Mouse (Mus musculus): Measurements from ENCODE around the gene Fbxl8. TPM values are rescaled to one million over a fixed set of nuclear protein-coding genes. Genes with fewer than 3 reads are reported as not detected.
A peak's percentile ranks its signal among the peaks of the same experiment; 100 is the strongest.
"Not testable (repeated sequence)": the region's sequence is repeated elsewhere in the genome, so short reads cannot be mapped to it uniquely, and the experiment has no call there.

Fbxl8 gene
- polyA plus RNA-seq, 1 experiment from 2014 or later: 3.1 TPM

GRCm38 (mm10) chr8:105285514-105285913 lies 21.1 kb downstream of the Fbxl8 start:
- Histone ChIP-seq H3K36me3 (ENCODE audit: control insufficient read depth, insufficient read depth, low read length) (peaks cover 4% of the 10 kb centered on the region; the same call in 1 of the 2 replicates), H3K9me3 (ENCODE audit: control insufficient read depth, low read depth, low read length) (no peaks in the 10 kb centered on the region), H3K4me2 (replicated peaks; ENCODE audit: low read depth, low read length) (no peak overlapping the region), H3K27me3 (ENCODE audit: control insufficient read depth, insufficient read depth, low read length) (0 out of 2 replicates have a peak, but pooled peaks cover 3% of the 10 kb centered on the region), H3K4me3 (ENCODE audit: low read depth, low read length) (no peak overlapping the region), H3K27ac (ENCODE audit: low read length) (no peak overlapping the region), H3K4me1 (ENCODE audit: control insufficient read depth, insufficient read depth, low read length) (peaks cover 13% of the 10 kb centered on the region; the same call in 1 of the 2 replicates), H3K9ac (replicated peaks; ENCODE audit: low read depth, low read length) (no peak overlapping the region)
- 49% methylated on average over 12 of the region's 12 CpGs for WGBS
- ATAC-seq (ENCODE audit: insufficient number of reproducible peaks, insufficient read depth, low FRiP score, low read depth): no peak

- no peaks in the 10 kb centered on the region for H3K9me3 ChIP-seq (ENCODE audit: control insufficient read depth, low read depth, low read length)
- 83% methylated on average over 4 of the region's 4 CpGs for WGBS
- no peak for ATAC-seq (ENCODE audit: insufficient number of reproducible peaks, insufficient read depth, low FRiP score, low read depth)
Measured at GRCm38 (mm10) chr8:105286907-105287306, 22.5 kb downstream of the Fbxl8 start.

DNA sequence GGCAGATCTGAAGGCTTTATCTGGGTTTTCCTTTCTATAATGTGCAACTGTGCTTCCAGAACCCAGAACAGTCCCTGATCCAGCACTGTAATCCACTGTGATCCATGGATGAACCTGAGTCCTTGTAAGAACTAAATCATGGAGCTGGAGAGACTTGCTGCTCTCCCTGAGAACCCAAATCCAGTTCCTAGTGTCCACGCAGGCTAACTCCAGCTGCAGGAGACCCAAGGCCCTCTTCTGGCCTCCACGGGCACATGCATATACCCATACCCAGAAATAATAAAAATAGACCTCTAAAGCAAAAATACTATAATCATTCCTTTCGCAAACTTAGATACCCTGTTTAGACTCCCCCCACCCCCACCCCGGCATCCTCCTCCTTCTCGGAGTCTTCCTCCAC lies 23.8 kb downstream of the Fbxl8 start:
- Histone ChIP-seq H3K9ac (replicated peaks; ENCODE audit: low read depth, low read length) (no peak overlapping the region), H3K4me2 (replicated peaks; ENCODE audit: low read depth, low read length) (peak overlapping the region; percentile 87), H3K27me3 (ENCODE audit: control insufficient read depth, insufficient read depth, low read length) (0 out of 2 replicates have a peak, but pooled peaks cover 4% of the 10 kb centered on the region), H3K36me3 (ENCODE audit: control insufficient read depth, insufficient read depth, low read length) (peaks cover 4% of the 10 kb centered on the region; the same call in 1 of the 2 replicates), H3K27ac (ENCODE audit: low read length) (no peak overlapping the region), H3K9me3 (ENCODE audit: control insufficient read depth, low read depth, low read length) (no peaks in the 10 kb centered on the region), H3K4me3 (ENCODE audit: low read depth, low read length) (peak overlapping the region; percentile 41; the same call in 1 of the 2 replicates), H3K4me1 (ENCODE audit: control insufficient read depth, insufficient read depth, low read length) (peaks cover 14% of the 10 kb centered on the region; the same call in 1 of the 2 replicates)
- 77% methylated on average over 5 of the region's 5 CpGs for WGBS
- ATAC-seq (ENCODE audit: insufficient number of reproducible peaks, insufficient read depth, low FRiP score, low read depth): no peak

More at GRCm38 (mm10) chr8:105286907-105287306, 22.5 kb downstream of the Fbxl8 start:
- Histone ChIP-seq H3K4me2 (replicated peaks; ENCODE audit: low read depth, low read length) (no peak overlapping the region), H3K36me3 (ENCODE audit: control insufficient read depth, insufficient read depth, low read length) (peaks cover 4% of the 10 kb centered on the region; the same call in 1 of the 2 replicates), H3K27me3 (ENCODE audit: control insufficient read depth, insufficient read depth, low read length) (0 out of 2 replicates have a peak, but pooled peaks cover 4% of the 10 kb centered on the region), H3K9ac (replicated peaks; ENCODE audit: low read depth, low read length) (no peak overlapping the region), H3K4me1 (ENCODE audit: control insufficient read depth, insufficient read depth, low read length) (peaks cover 14% of the 10 kb centered on the region; the same call in 1 of the 2 replicates), H3K4me3 (ENCODE audit: low read depth, low read length) (no peak overlapping the region), H3K27ac (ENCODE audit: low read length) (no peak overlapping the region)

- Histone ChIP-seq H3K9me3 (ENCODE audit: control insufficient read depth, low read depth, low read length) (no peaks in the 10 kb centered on the region), H3K4me1 (ENCODE audit: control insufficient read depth, insufficient read depth, low read length) (peaks cover 14% of the 10 kb centered on the region; the same call in 1 of the 2 replicates), H3K36me3 (ENCODE audit: control insufficient read depth, insufficient read depth, low read length) (peaks cover 4% of the 10 kb centered on the region; the same call in 1 of the 2 replicates), H3K27ac (ENCODE audit: low read length) (peak overlapping the region; percentile 73), H3K27me3 (ENCODE audit: control insufficient read depth, insufficient read depth, low read length) (0 out of 2 replicates have a peak, but pooled peaks cover 4% of the 10 kb centered on the region), H3K4me3 (ENCODE audit: low read depth, low read length) (peak overlapping the region; percentile 41), H3K9ac (replicated peaks; ENCODE audit: low read depth, low read length) (peak overlapping the region; percentile 28; the same call in 1 of the 2 replicates), H3K4me2 (replicated peaks; ENCODE audit: low read depth, low read length) (peak overlapping the region; percentile 87)
- ATAC-seq (ENCODE audit: insufficient number of reproducible peaks, insufficient read depth, low FRiP score, low read depth): peak; percentile 93
- WGBS: under 1% methylated on average over 53 of the region's 53 CpGs
Measured at GRCm38 (mm10) chr8:105288958-105289732, 24.7 kb downstream of the Fbxl8 start.

- Histone ChIP-seq H3K4me1 (ENCODE audit: control insufficient read depth, insufficient read depth, low read length) (peaks cover 14% of the 10 kb centered on the region; the same call in 1 of the 2 replicates), H3K36me3 (ENCODE audit: control insufficient read depth, insufficient read depth, low read length) (peaks cover 3% of the 10 kb centered on the region; the same call in 1 of the 2 replicates), H3K27ac (ENCODE audit: low read length) (peak within 1 kb of the TSS; percentile 73), H3K27me3 (ENCODE audit: control insufficient read depth, insufficient read depth, low read length) (0 out of 2 replicates have a peak, but pooled peaks cover 4% of the 10 kb centered on the region), H3K9me3 (ENCODE audit: control insufficient read depth, low read depth, low read length) (no peaks in the 10 kb centered on the region), H3K4me2 (replicated peaks; ENCODE audit: low read depth, low read length) (peak within 1 kb of the TSS; percentile 87), H3K9ac (replicated peaks; ENCODE audit: low read depth, low read length) (peak within 1 kb of the TSS; percentile 28; the same call in 1 of the 2 replicates), H3K4me3 (ENCODE audit: low read depth, low read length) (peak within 1 kb of the TSS; percentile 41)
- no peak for ATAC-seq (ENCODE audit: insufficient number of reproducible peaks, insufficient read depth, low FRiP score, low read depth)
- WGBS: under 1% methylated on average over 41 of the region's 43 CpGs
Measured at GRCm38 (mm10) chr8:105289805-105290460, 25.5 kb downstream of the Fbxl8 start, which contains the start of gene 4931428F04Rik. Gene 4931428F04Rik (minus strand): TSS chr8:105289864.

GRCm38 (mm10) chr8:105290554-105291314 lies 26.3 kb downstream of the Fbxl8 start:
- H3K27ac ChIP-seq (ENCODE audit: low read length): no peak overlapping the region
- H3K9me3 ChIP-seq (ENCODE audit: control insufficient read depth, low read depth, low read length): no peaks in the 10 kb centered on the region
- 0 out of 2 replicates have a peak, but pooled peaks cover 4% of the 10 kb centered on the region for H3K27me3 ChIP-seq (ENCODE audit: control insufficient read depth, insufficient read depth, low read length)
- H3K4me3 ChIP-seq (ENCODE audit: low read depth, low read length): peak overlapping the region; percentile 41; the same call in 1 of the 2 replicates
- H3K9ac ChIP-seq (replicated peaks; ENCODE audit: low read depth, low read length): no peak overlapping the region
- no peak for ATAC-seq (ENCODE audit: insufficient number of reproducible peaks, insufficient read depth, low FRiP score, low read depth)
- no peaks in the 10 kb centered on the region for H3K36me3 ChIP-seq (ENCODE audit: control insufficient read depth, insufficient read depth, low read length)
- H3K4me2 ChIP-seq (replicated peaks; ENCODE audit: low read depth, low read length): peak overlapping the region; percentile 87; the same call in 1 of the 2 replicates
- H3K4me1 ChIP-seq (ENCODE audit: control insufficient read depth, insufficient read depth, low read length): peaks cover 14% of the 10 kb centered on the region; the same call in 1 of the 2 replicates
- WGBS: 8% methylated on average over 31 of the region's 31 CpGs

DNA sequence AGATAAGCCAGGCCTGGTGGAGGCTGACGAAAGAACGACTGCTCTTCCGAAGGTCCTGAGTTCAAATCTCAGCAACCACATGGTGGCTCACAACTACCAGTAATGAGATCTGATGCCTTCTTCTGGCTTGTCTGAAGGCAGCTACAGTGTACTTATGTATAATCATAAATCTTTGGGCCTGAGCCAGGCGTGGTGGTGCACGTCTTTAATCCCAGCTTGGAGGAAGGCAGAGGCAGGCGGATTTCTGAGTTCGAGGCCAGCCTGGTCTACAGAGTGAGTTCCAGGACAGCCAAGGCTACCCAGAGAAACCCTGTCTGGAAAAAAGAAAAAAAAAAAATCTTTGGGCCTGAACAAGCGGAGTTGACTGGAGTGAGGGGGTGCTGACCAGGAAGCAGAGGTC lies 26.9 kb downstream of the Fbxl8 start:
- peaks cover 14% of the 10 kb centered on the region; the same call in 1 of the 2 replicates for H3K4me1 ChIP-seq (ENCODE audit: control insufficient read depth, insufficient read depth, low read length)
- H3K9me3 ChIP-seq (ENCODE audit: control insufficient read depth, low read depth, low read length); H3K4me2 ChIP-seq (replicated peaks; ENCODE audit: low read depth, low read length); H3K36me3 ChIP-seq (ENCODE audit: control insufficient read depth, insufficient read depth, low read length); H3K9ac ChIP-seq (replicated peaks; ENCODE audit: low read depth, low read length); ATAC-seq (ENCODE audit: insufficient number of reproducible peaks, insufficient read depth, low FRiP score, low read depth); H3K27me3 ChIP-seq (ENCODE audit: control insufficient read depth, insufficient read depth, low read length); H3K4me3 ChIP-seq (ENCODE audit: low read depth, low read length); H3K27ac ChIP-seq (ENCODE audit: low read length): not testable (repeated sequence)
- 84% methylated on average over 8 of the region's 8 CpGs for WGBS

Measured in stomach, embryonic 14.5 days (tissue).